Mouse (Mus musculus) inflammation-experienced regulatory T-cells (primary cell): ENCODE data around the gene Prkag2. TPM values are rescaled to one million over a fixed set of nuclear protein-coding genes. Genes with fewer than 3 reads are reported as not detected.

Experiments used
- polyA plus RNA-seq, 2 experiments: library from polyadenylated mRNA; unstranded; fragments of 100-300 nt; shearing (Covaris generic); gene quantifications; one replicate each; pipeline ENCODE4 v1.2.1; 2017

Prkag2 gene
- 10 to 100 TPM; 30.7 to 38.5 TPM for polyA plus RNA-seq

DNA sequence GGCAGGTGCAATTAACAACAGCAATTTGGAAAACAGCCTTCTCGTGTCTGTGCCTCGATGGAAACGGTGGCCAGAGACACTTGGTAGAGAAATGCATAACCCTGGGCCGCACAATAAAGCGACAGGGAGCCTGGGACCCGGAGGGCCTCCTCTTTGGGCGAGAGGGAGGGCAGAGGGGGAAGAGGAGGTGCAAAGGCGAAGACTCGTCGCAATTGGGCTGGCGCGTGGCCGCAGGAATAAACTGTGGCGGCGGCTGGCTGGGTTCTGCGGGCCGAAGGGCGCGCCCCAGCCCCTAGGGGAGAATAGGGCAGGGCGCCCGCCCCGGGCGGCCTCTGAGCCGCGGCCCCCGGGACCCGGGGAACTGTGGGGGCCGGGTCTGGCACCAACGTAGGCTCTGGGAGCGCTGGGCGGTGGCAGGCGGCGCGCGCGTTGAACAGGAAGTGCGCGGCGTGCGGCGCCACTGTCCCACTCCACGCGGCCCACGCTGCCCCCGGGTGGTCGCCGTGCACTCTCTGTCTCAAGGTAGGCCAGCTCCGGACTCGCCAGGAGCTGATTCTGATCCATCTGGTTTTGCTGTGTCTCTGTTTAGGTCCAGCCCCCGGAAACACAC lies at the start of gene Prkag2:
Gene Prkag2, minus strand, starts transcription at position 127 of the 610 bp plus-strand sequence.

GRCm38 (mm10) chr5:24842274-24843102 lies 258.0 kb downstream of the Prkag2 start, which contains the start of gene Rheb:
Rheb (minus strand) TSS chr5:24842624.

Other genes starting within 250 kb of the Prkag2 start
- gene Galntl5, start 80.8 kb upstream of the Prkag2 start, polyA plus RNA-seq: not detected
- 10 to 100 TPM; 27.6 to 33.1 TPM for gene Galnt11, start 121.3 kb upstream of the Prkag2 start, polyA plus RNA-seq
- not detected for gene E130116L18Rik, start 122.5 kb upstream of the Prkag2 start, polyA plus RNA-seq